Mouse (Mus musculus): ENCODE measurements at regions not wholly inside any gene's neighbourhood (a gene's known extent, or its start where the extent isn't known, plus 50 kb on each side); places are given as distances from the start of the nearest gene placed in this dataset.

- no peak for DNase-seq (ENCODE audit: low spot score)
Observed at GRCm38 (mm10) chr10:114325097-114325496, 477.0 kb downstream of the Trhde start.

GRCm38 (mm10) chr10:114321510-114321909, 480.6 kb downstream of the Trhde start:
- DNase-seq (ENCODE audit: low spot score), result no peak

- DNase-seq (ENCODE audit: low spot score), result peak; percentile 65
Observed at GRCm38 (mm10) chr10:114318516-114318915, 483.6 kb downstream of the Trhde start.

Measured in layer of hippocampus, adult 11-12 months (tissue).